Mouse (Mus musculus) mesoderm, embryonic 11.5 days (tissue): ENCODE data around the gene Dtx3.
A peak's percentile ranks its signal among the peaks of the same experiment; 100 is the strongest.
"Not testable (repeated sequence)": the region's sequence is repeated elsewhere in the genome, so short reads cannot be mapped to it uniquely, and the experiment has no call there.

Experiments
- DNase-seq: peaks from one replicate; pipeline ENCODE4 v3.0.0-alpha.2; 2012; ENCODE audit warnings: low read depth, low spot score

Gene Dtx3

GRCm38 (mm10) chr10:127165654-127166403 is 29.7 kb downstream of the Dtx3 start:
- DNase-seq, result no peak

- no peak for DNase-seq
Observed at GRCm38 (mm10) chr10:127165354-127165653, 30.2 kb downstream of the Dtx3 start.

- peak; percentile 91 for DNase-seq
Observed at GRCm38 (mm10) chr10:127164631-127165353, 30.7 kb downstream of the Dtx3 start, which contains the start of gene B4galnt1. Gene B4galnt1, plus strand, starts transcription at chr10:127165225.

GRCm38 (mm10) chr10:127164190-127164589 is 31.3 kb downstream of the Dtx3 start:
- no peak for DNase-seq

GRCm38 (mm10) chr10:127162771-127163261 is 32.7 kb downstream of the Dtx3 start:
- DNase-seq, result not testable (repeated sequence)

GRCm38 (mm10) chr10:127160728-127161127 is 34.8 kb downstream of the Dtx3 start:
- DNase-seq, result no peak

GRCm38 (mm10) chr10:127160081-127160480 is 35.4 kb downstream of the Dtx3 start:
- DNase-seq, result no peak

- no peak for DNase-seq
Observed at GRCm38 (mm10) chr10:127158471-127158870, 37.1 kb downstream of the Dtx3 start.

- DNase-seq, result no peak
Observed at GRCm38 (mm10) chr10:127156511-127156910, 39.0 kb downstream of the Dtx3 start.

GRCm38 (mm10) chr10:127156089-127156488 is 39.4 kb downstream of the Dtx3 start:
- no peak for DNase-seq

- DNase-seq, result no peak
Observed at GRCm38 (mm10) chr10:127154652-127155051, 40.9 kb downstream of the Dtx3 start.

- DNase-seq, result no peak
Observed at GRCm38 (mm10) chr10:127154241-127154640, 41.3 kb downstream of the Dtx3 start.

GRCm38 (mm10) chr10:127153323-127153722 is 42.2 kb downstream of the Dtx3 start:
- no peak for DNase-seq

- not testable (repeated sequence) for DNase-seq
Observed at GRCm38 (mm10) chr10:127152556-127152955, 43.0 kb downstream of the Dtx3 start.

GRCm38 (mm10) chr10:127151233-127151632 is 44.3 kb downstream of the Dtx3 start:
- not testable (repeated sequence) for DNase-seq

- no peak for DNase-seq
Observed at GRCm38 (mm10) chr10:127150471-127150872, 45.1 kb downstream of the Dtx3 start.

- DNase-seq, result no peak
Observed at GRCm38 (mm10) chr10:127147135-127147534, 48.4 kb downstream of the Dtx3 start.

- DNase-seq, result no peak
Observed at GRCm38 (mm10) chr10:127145303-127145702, 50.2 kb downstream of the Dtx3 start.

- DNase-seq, result no peak
Observed at GRCm38 (mm10) chr10:127144536-127144935, 51.0 kb downstream of the Dtx3 start.

- no peak for DNase-seq
Observed at GRCm38 (mm10) chr10:127143228-127143627, 52.3 kb downstream of the Dtx3 start.

GRCm38 (mm10) chr10:127141500-127141899 is 54.0 kb downstream of the Dtx3 start:
- no peak for DNase-seq

GRCm38 (mm10) chr10:127140971-127141370 is 54.6 kb downstream of the Dtx3 start:
- no peak for DNase-seq
